8 mouse cellular contexts compared by ENCODE assay signal in genomic region chr7:123124735-123125181, GRCm38 (mm10). TPM values are rescaled to one million over a fixed set of nuclear protein-coding genes. Genes with fewer than 3 reads are reported as not detected.
A peak's percentile ranks its signal among the peaks of the same experiment; 100 is the strongest.
DNase-seq lines count a peak whose midpoint lies in the region; ATAC-seq and TF ChIP-seq lines count a peak whose summit lies in the region.

No protein-coding gene starts in this region.

- H3K27ac ChIP-seq in left cerebral cortex, adult 2 months, result peak overlapping the region; percentile 100; the same call in 1 of the 2 replicates
- H3K27ac ChIP-seq in hindbrain, embryonic 14.5 days, result peak overlapping the region; percentile 98
- H3K27ac ChIP-seq in limb, embryonic 12.5 days, result peak overlapping the region; percentile 98

- H3K27me3 ChIP-seq in G1E (ENCODE audit: insufficient read depth, low read length), result no peaks in the 10 kb centered on the region
- H3K27me3 ChIP-seq in hindbrain, embryonic 14.5 days (ENCODE audit: control insufficient read depth, insufficient read depth, low read length), result no peaks in the 10 kb centered on the region
- no peaks in the 10 kb centered on the region for H3K27me3 ChIP-seq in limb, embryonic 12.5 days

- DNase-seq in left cerebral cortex, adult 2 months (ENCODE audit: extremely low spot score in 1 of 2, low spot score in 2 of 2), result no peak
- no peak for DNase-seq in left cerebral cortex, postnatal 10 days (ENCODE audit: extremely low spot score in 1 of 2, low spot score in 2 of 2)
- DNase-seq in G1E (ENCODE audit: low spot score), result no peak
- DNase-seq in embryo, embryonic 11.5 days (ENCODE audit: low read depth, low spot score), result peak; percentile 13
- DNase-seq in hindbrain, embryonic 14.5 days (ENCODE audit: low spot score), result no peak
- peak; percentile 4 for DNase-seq in retina, postnatal 7 days (ENCODE audit: low read depth, low spot score)
- DNase-seq in natural killer cell, adult 2 months (ENCODE audit: low spot score in 2 of 2), result no peak

- WGBS in hindbrain, embryonic 14.5 days, result 0% methylated on average over 16 of the region's 16 CpGs
- 1% methylated on average over 16 of the region's 16 CpGs for WGBS in limb, embryonic 12.5 days

- H3K9ac ChIP-seq in hindbrain, embryonic 14.5 days, result peak overlapping the region; percentile 98
- H3K9ac ChIP-seq in limb, embryonic 12.5 days (replicated peaks), result peak overlapping the region; percentile 97

- peaks cover 34% of the 10 kb centered on the region for H3K36me3 ChIP-seq in G1E (replicated peaks)
- peaks cover 6% of the 10 kb centered on the region for H3K36me3 ChIP-seq in hindbrain, embryonic 14.5 days (replicated peaks; ENCODE audit: control insufficient read depth, insufficient read depth)
- peaks cover 17% of the 10 kb centered on the region for H3K36me3 ChIP-seq in limb, embryonic 12.5 days

- peak overlapping the region; percentile 96 for H3K4me3 ChIP-seq in left cerebral cortex, adult 2 months
- H3K4me3 ChIP-seq in G1E (ENCODE audit: low read depth, low read length), result peak overlapping the region; percentile 90
- H3K4me3 ChIP-seq in hindbrain, embryonic 14.5 days (replicated peaks; ENCODE audit: low read length), result peak overlapping the region; percentile 99
- H3K4me3 ChIP-seq in limb, embryonic 12.5 days (replicated peaks), result peak overlapping the region; percentile 99

- TF ChIP-seq CTCF in left cerebral cortex, adult 2 months (IDR thresholded peaks at IDR 0.05), result no peak
- TF ChIP-seq CTCF in G1E (IDR thresholded peaks at IDR 0.05; ENCODE audit: low read depth, low read length), result no peak

- H3K4me1 ChIP-seq in G1E (ENCODE audit: insufficient read depth, low read depth, low read length), result peaks cover 32% of the 10 kb centered on the region
- peaks cover 22% of the 10 kb centered on the region for H3K4me1 ChIP-seq in hindbrain, embryonic 14.5 days (replicated peaks; ENCODE audit: control insufficient read depth, insufficient read depth, low read length)
- peaks cover 17% of the 10 kb centered on the region; the same call in 1 of the 2 replicates for H3K4me1 ChIP-seq in limb, embryonic 12.5 days (replicated peaks)

- intact Hi-C loops in left cerebral cortex, adult 2 months (cut with DNase I), result loop anchor here (1.0 to 5.0 kb wide), 2 partner anchors 40 to 57 kb away; no protein-coding TSS in a partner anchor
- intact Hi-C loops in left cerebral cortex, postnatal 10 days (cut with DNase I), result no loop called here

- no peaks in the 10 kb centered on the region for H3K9me3 ChIP-seq in G1E (replicated peaks)
- no peaks in the 10 kb centered on the region for H3K9me3 ChIP-seq in hindbrain, embryonic 14.5 days (ENCODE audit: control insufficient read depth, low read length)
- H3K9me3 ChIP-seq in limb, embryonic 12.5 days, result no peaks in the 10 kb centered on the region

- H3K4me2 ChIP-seq in hindbrain, embryonic 14.5 days (replicated peaks), result peak overlapping the region; percentile 72
- H3K4me2 ChIP-seq in limb, embryonic 12.5 days, result peak overlapping the region; percentile 58

- ATAC-seq in G1E (ENCODE audit: extremely low read depth, insufficient number of reproducible peaks, low FRiP score, poor library complexity, severe bottlenecking), result no peak
- ATAC-seq in hindbrain, embryonic 14.5 days (ENCODE audit: low FRiP score), result no peak
- no peak for ATAC-seq in limb, embryonic 12.5 days (ENCODE audit: insufficient number of reproducible peaks, insufficient read depth, low FRiP score, low TSS enrichment, low read depth)

RNA-seq across cellular contexts. Expression of gene Tnrc6a, which starts 1.1 kb away (rescaled TPM):
- 10 to 100 TPM; 59.6 to 62.4 TPM for total RNA-seq in left cerebral cortex, adult 2 months (2021)
- total RNA-seq in left cerebral cortex, postnatal 10 days (2021), result 10 to 100 TPM; 57.9 to 59.4 TPM
- total RNA-seq in G1E (2014; fragmentation: Nextera tagmentation) (91.4 and 106 TPM in 2 replicates), G1E (2017) (41.2 and 52.0 TPM in 2 replicates)
- 64.8 and 72.4 TPM in 2 replicates for polyA plus RNA-seq in G1E (2012)
- 37.3 and 52.0 TPM in 2 replicates for polyA plus RNA-seq in hindbrain, embryonic 14.5 days (2014; fragmentation: Nextera tagmentation; extraction: Ambion mirVana)
- polyA plus RNA-seq in limb, embryonic 12.5 days (2016; fragmentation: Nextera tagmentation; extraction: Ambion mirVana), result 81.0 and 83.7 TPM in 2 replicates

Comparison
In these comparisons a context has a peak if more than half of its experiments do, and no peak if none do; other contexts are left out.
1. DNase-seq: peak in embryo, embryonic 11.5 days (single experiment) and retina, postnatal 7 days (single experiment); none in left cerebral cortex, adult 2 months (0 of 2), left cerebral cortex, postnatal 10 days (0 of 2), G1E (single experiment), hindbrain, embryonic 14.5 days (single experiment) and natural killer cell, adult 2 months (0 of 2).
2. Peak in every context shown above with its lines, with median percentiles within 50 percentile points of each other: H3K27ac ChIP-seq and H3K4me3 ChIP-seq.